Mouse (Mus musculus) neural tube, embryonic 13.5 days (tissue): ENCODE results near the gene Eif2d. TPM values are rescaled to one million over a fixed set of nuclear protein-coding genes. Genes with fewer than 3 reads are reported as not detected.

Source experiments
- ATAC-seq: fragments of 200-750 bp; cut with Nextera tagmentation; 2 replicates; pipeline ENCODE4 v1.8.0; 2017; ENCODE audit warnings: low read depth, mild to moderate bottlenecking, moderate TSS enrichment, moderate library complexity
- H3K27ac ChIP-seq: fragments of 300-500 bp; sonication (generic); replicated peaks from 2 replicates; pipeline ENCODE4 v1.5.1; 2015; ENCODE audit warnings: moderate library complexity, mild to moderate bottlenecking, inconsistent platforms
- H3K27me3 ChIP-seq: fragments of 300-500 bp; sonication (generic); 2 replicates; pipeline ENCODE4 v1.6.1; 2015; ENCODE audit warnings: mild to moderate bottlenecking, inconsistent platforms
- H3K36me3 ChIP-seq: fragments of 300-500 bp; sonication (generic); 2 replicates; pipeline ENCODE4 v1.6.1; 2015; ENCODE audit warnings: mild to moderate bottlenecking, inconsistent platforms
- H3K4me1 ChIP-seq: fragments of 300-500 bp; sonication (generic); replicated peaks from 2 replicates; pipeline ENCODE4 v1.6.1; 2015; ENCODE audit warnings: inconsistent platforms
- H3K4me2 ChIP-seq: fragments of 300-500 bp; sonication (generic); 2 replicates; pipeline ENCODE4 v1.6.1; 2015; ENCODE audit warnings: inconsistent platforms, mild to moderate bottlenecking, moderate library complexity
- H3K4me3 ChIP-seq: fragments of 300-500 bp; sonication (generic); 2 replicates; pipeline ENCODE4 v1.5.1; 2015; ENCODE audit warnings: mild to moderate bottlenecking, inconsistent platforms
- H3K9ac ChIP-seq: fragments of 300-500 bp; sonication (generic); 2 replicates; pipeline ENCODE4 v1.6.1; 2015; ENCODE audit warnings: moderate library complexity, mild to moderate bottlenecking, inconsistent platforms
- H3K9me3 ChIP-seq: fragments of 300-500 bp; sonication (generic); 2 replicates; pipeline ENCODE4 v1.6.1; 2016; ENCODE audit warnings: inconsistent platforms
- WGBS: fragments of 180-500 bp; shearing (Covaris S2); methylation state at CpG from one replicate; pipeline ENCODE4 v1.1.7; 2015; 5-methylcytosine and 5-hydroxymethylcytosine counted together
- polyA plus RNA-seq: library from polyadenylated mRNA; unstranded; fragments of >200 nt; fragmentation: Nextera tagmentation; extraction: Ambion mirVana; gene quantifications from 2 replicates; pipeline ENCODE4 v1.2.1, GENCODE M21; 2015

Gene Eif2d
- polyA plus RNA-seq, 1 experiment from 2014 or later, result 47.9 TPM

GRCm38 (mm10) chr1:131125987-131126744 lies 26.8 kb upstream of the Eif2d start:
- Histone ChIP-seq H3K36me3 (peaks cover 39% of the 10 kb centered on the region), H3K27me3 (no peaks in the 10 kb centered on the region), H3K4me2 (no peak overlapping the region), H3K9me3 (no peaks in the 10 kb centered on the region), H3K9ac (no peak overlapping the region), H3K27ac (no peak overlapping the region), H3K4me3 (no peak overlapping the region), H3K4me1 (no peaks in the 10 kb centered on the region)
- ATAC-seq, result no peak
- WGBS, result 82% methylated on average over 11 of the region's 11 CpGs

GRCm38 (mm10) chr1:131134231-131134630 lies 18.8 kb upstream of the Eif2d start:
- no peak for ATAC-seq
- WGBS, result 41% methylated on average over 6 of the region's 6 CpGs
- Histone ChIP-seq H3K4me1 (peaks cover 42% of the 10 kb centered on the region), H3K9ac (0 out of 2 replicates have a peak overlapping the region, but pooled peaks have one; percentile 9), H3K4me3 (no peak overlapping the region), H3K27me3 (no peaks in the 10 kb centered on the region), H3K9me3 (no peaks in the 10 kb centered on the region), H3K27ac (peak overlapping the region; percentile 20), H3K36me3 (peaks cover 18% of the 10 kb centered on the region), H3K4me2 (peak overlapping the region; percentile 79)

GRCm38 (mm10) chr1:131134942-131135522 lies 17.9 kb upstream of the Eif2d start:
- peak overlapping the region; percentile 49; the same call in 1 of the 2 replicates for H3K27ac ChIP-seq
- ATAC-seq, result no peak
- peaks cover 44% of the 10 kb centered on the region for H3K4me1 ChIP-seq
- no peak overlapping the region for H3K4me3 ChIP-seq
- H3K4me2 ChIP-seq, result peak overlapping the region; percentile 79
- H3K27me3 ChIP-seq, result no peaks in the 10 kb centered on the region
- 0 out of 2 replicates have a peak overlapping the region, but pooled peaks have one; percentile 38 for H3K9ac ChIP-seq
- WGBS, result 45% methylated on average over 8 of the region's 8 CpGs
- H3K36me3 ChIP-seq, result peaks cover 10% of the 10 kb centered on the region
- no peaks in the 10 kb centered on the region for H3K9me3 ChIP-seq

GRCm38 (mm10) chr1:131135960-131136629 lies 16.9 kb upstream of the Eif2d start:
- no peak overlapping the region for H3K9ac ChIP-seq
- WGBS, result 81% methylated on average over 10 of the region's 10 CpGs
- H3K4me3 ChIP-seq, result peak overlapping the region; percentile 82
- H3K9me3 ChIP-seq, result no peaks in the 10 kb centered on the region
- 0 out of 2 replicates have a peak overlapping the region, but pooled peaks have one; percentile 13 for H3K27ac ChIP-seq
- H3K4me2 ChIP-seq, result peak overlapping the region; percentile 79
- ATAC-seq, result no peak
- no peaks in the 10 kb centered on the region for H3K27me3 ChIP-seq
- H3K4me1 ChIP-seq, result peaks cover 44% of the 10 kb centered on the region
- H3K36me3 ChIP-seq, result no peaks in the 10 kb centered on the region

GRCm38 (mm10) chr1:131137111-131137510 lies 15.9 kb upstream of the Eif2d start:
- H3K4me2 ChIP-seq, result peak overlapping the region; percentile 79
- H3K4me3 ChIP-seq, result peak overlapping the region; percentile 82
- no peak for ATAC-seq
- no peaks in the 10 kb centered on the region for H3K27me3 ChIP-seq
- 10% methylated on average over 5 of the region's 5 CpGs for WGBS
- peak overlapping the region; percentile 92 for H3K9ac ChIP-seq
- H3K4me1 ChIP-seq, result peaks cover 44% of the 10 kb centered on the region
- H3K36me3 ChIP-seq, result no peaks in the 10 kb centered on the region
- H3K27ac ChIP-seq, result no peak overlapping the region; the same call in 1 of the 2 replicates
- H3K9me3 ChIP-seq, result no peaks in the 10 kb centered on the region

DNA sequence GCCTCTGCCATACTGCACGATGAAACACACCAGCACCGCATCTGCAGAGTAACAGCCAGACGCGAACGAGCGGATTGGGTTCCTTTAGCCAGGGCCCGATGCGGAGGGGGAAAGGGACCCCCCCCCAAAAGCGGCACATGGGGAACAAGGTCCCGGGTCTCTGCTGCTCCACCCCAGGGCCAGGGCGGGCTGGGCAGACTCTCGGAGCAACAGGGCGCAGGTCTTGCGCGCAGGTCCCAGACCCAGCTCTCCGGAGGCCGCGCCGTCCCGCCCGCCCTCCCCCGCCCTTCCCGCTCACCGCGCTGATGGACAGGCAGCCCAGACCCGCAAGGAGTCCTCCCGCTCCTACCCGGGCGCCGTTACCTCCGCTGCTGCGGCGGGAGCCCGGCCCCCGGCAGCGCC lies 15.3 kb upstream of the Eif2d start:
- ATAC-seq, result peak; percentile 88
- WGBS, result under 1% methylated on average over 35 of the region's 36 CpGs
- peaks cover 44% of the 10 kb centered on the region for H3K4me1 ChIP-seq
- peak overlapping the region; percentile 79 for H3K4me2 ChIP-seq
- peak overlapping the region; percentile 92 for H3K9ac ChIP-seq
- peak overlapping the region; percentile 82 for H3K4me3 ChIP-seq
- no peaks in the 10 kb centered on the region for H3K36me3 ChIP-seq
- H3K9me3 ChIP-seq, result no peaks in the 10 kb centered on the region
- H3K27me3 ChIP-seq, result no peaks in the 10 kb centered on the region
- peak overlapping the region; percentile 94 for H3K27ac ChIP-seq

GRCm38 (mm10) chr1:131138191-131139016 lies 14.6 kb upstream of the Eif2d start, which contains the start of gene Dyrk3:
Gene Dyrk3, minus strand, starts transcription at chr1:131138340.
- no peaks in the 10 kb centered on the region for H3K9me3 ChIP-seq
- H3K9ac ChIP-seq, result peak within 1 kb of the TSS; percentile 92
- peak within 1 kb of the TSS; percentile 94 for H3K27ac ChIP-seq
- peaks cover 44% of the 10 kb centered on the region for H3K4me1 ChIP-seq
- peak; percentile 98 for ATAC-seq
- WGBS, result 8% methylated on average over 48 of the region's 49 CpGs
- peak within 1 kb of the TSS; percentile 79 for H3K4me2 ChIP-seq
- no peaks in the 10 kb centered on the region for H3K27me3 ChIP-seq
- H3K36me3 ChIP-seq, result no peaks in the 10 kb centered on the region
- peak within 1 kb of the TSS; percentile 82 for H3K4me3 ChIP-seq

- no peaks in the 10 kb centered on the region for H3K36me3 ChIP-seq
- no peaks in the 10 kb centered on the region for H3K27me3 ChIP-seq
- peak overlapping the region; percentile 82; the same call in 1 of the 2 replicates for H3K4me3 ChIP-seq
- peak overlapping the region; percentile 94; the same call in 1 of the 2 replicates for H3K27ac ChIP-seq
- H3K4me2 ChIP-seq, result peak overlapping the region; percentile 79
- ATAC-seq, result no peak
- WGBS, result 65% methylated on average over 11 of the region's 11 CpGs
- H3K4me1 ChIP-seq, result peaks cover 38% of the 10 kb centered on the region
- no peaks in the 10 kb centered on the region for H3K9me3 ChIP-seq
- peak overlapping the region; percentile 92; the same call in 1 of the 2 replicates for H3K9ac ChIP-seq
Observed at GRCm38 (mm10) chr1:131139102-131140095, 13.6 kb upstream of the Eif2d start.

DNA sequence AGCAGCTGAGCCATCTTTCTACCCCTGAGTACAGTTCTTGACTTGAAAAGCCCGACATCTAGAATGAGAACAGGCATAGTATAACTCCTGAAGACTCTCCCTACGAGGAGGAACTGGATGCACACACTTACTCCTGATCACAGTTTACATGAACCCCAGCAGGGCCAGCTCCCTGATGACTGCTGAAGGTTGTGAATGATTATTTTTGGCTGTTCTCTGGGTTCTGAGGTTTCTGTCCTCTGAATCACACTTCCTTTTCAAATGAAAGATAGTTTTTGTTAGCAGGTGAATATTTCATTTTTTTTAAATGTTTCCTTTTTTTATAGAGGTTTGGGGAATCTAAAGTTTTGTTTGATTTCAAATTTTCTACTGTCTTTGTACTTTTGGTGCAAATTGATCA lies 11.5 kb upstream of the Eif2d start:
- Histone ChIP-seq H3K4me2 (no peak overlapping the region), H3K9ac (no peak overlapping the region), H3K4me1 (peaks cover 18% of the 10 kb centered on the region), H3K27ac (no peak overlapping the region), H3K4me3 (no peak overlapping the region), H3K9me3 (no peaks in the 10 kb centered on the region), H3K27me3 (no peaks in the 10 kb centered on the region), H3K36me3 (no peaks in the 10 kb centered on the region)
- ATAC-seq, result no peak
- 61% methylated on average over 2 of the region's 2 CpGs for WGBS

DNA sequence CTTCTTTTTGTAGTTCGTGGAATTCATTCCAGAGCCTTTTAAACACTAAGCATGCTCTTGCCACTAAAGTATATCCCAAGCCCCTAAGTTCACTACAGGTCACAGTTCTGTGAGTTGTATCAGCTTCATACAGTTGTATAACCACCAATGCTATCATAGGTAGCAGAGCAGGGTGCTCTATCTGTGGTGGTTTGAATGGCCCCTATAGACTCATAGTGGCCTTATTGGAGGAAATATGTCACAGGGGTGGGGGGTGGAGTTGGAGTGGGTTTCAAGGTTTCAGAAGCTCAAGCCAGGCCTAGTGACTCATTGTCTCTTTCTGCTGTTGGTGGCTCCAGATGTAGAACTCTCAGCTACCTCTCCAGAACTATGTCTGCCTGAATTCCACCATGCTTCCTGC lies 10.5 kb upstream of the Eif2d start:
- H3K9ac ChIP-seq, result no peak overlapping the region
- no peak overlapping the region for H3K27ac ChIP-seq
- H3K9me3 ChIP-seq, result no peaks in the 10 kb centered on the region
- H3K4me2 ChIP-seq, result no peak overlapping the region
- no peaks in the 10 kb centered on the region for H3K27me3 ChIP-seq
- WGBS, result 90% methylated on average over 1 of the region's 1 CpGs
- peaks cover 9% of the 10 kb centered on the region; the same call in 1 of the 2 replicates for H3K4me1 ChIP-seq
- no peaks in the 10 kb centered on the region for H3K36me3 ChIP-seq
- H3K4me3 ChIP-seq, result no peak overlapping the region
- no peak for ATAC-seq
